Mouse (Mus musculus): ENCODE measurements around the gene Pde1a.

DNA sequence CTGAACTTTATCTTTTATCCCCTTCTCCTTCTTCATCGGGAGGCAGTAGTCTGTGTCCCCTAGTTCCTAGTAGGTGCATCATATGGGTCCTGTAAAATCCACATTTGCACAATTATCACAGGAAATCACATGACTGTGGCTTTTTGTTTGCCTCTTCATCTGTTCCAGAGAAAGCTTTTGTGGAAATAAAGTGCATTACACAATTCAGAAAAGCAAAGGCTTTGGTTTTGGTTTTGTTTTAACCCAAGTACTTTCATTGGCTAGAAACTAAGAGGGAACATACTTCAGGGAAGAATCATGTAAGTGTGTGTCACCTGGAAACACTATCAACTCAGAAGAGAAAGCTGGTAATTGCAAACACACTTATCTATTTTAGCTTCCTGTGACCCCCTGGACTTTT, 104.2 kb downstream of the Pde1a start:
- TF ChIP-seq CTCF (IDR thresholded peaks at IDR 0.05; ENCODE audit: borderline replicate concordance, insufficient read depth, low read depth, low read length): no peak
- TF ChIP-seq POLR2A (IDR thresholded peaks at IDR 0.05; ENCODE audit: borderline replicate concordance, insufficient read depth, low read length): no peak

Data from cerebellum, adult 2 months (tissue).